Mouse (Mus musculus): ENCODE results near the gene Fnd3c2. TPM values are rescaled to one million over a fixed set of nuclear protein-coding genes. Genes with fewer than 3 reads are reported as not detected.
A peak's percentile ranks its signal among the peaks of the same experiment; 100 is the strongest.
"Not testable (repeated sequence)": the region's sequence is repeated elsewhere in the genome, so short reads cannot be mapped to it uniquely, and the experiment has no call there.

Gene Fnd3c2
- polyA plus RNA-seq (2016; fragmentation: Nextera tagmentation; extraction: Ambion mirVana) = not detected in 2 replicates

GRCm38 (mm10) chrX:106255276-106255675, at the start of gene Fnd3c2:
TSS of gene Fnd3c2 (minus strand) at chrX:106255376.
- Histone ChIP-seq H3K36me3 (no peaks in the 10 kb centered on the region), H3K4me3 (no peak within 1 kb of the TSS), H3K4me1 (no peaks in the 10 kb centered on the region), H3K9me3 (no peaks in the 10 kb centered on the region), H3K27ac (no peak within 1 kb of the TSS), H3K27me3 (ENCODE audit: insufficient read depth, poor library complexity, severe bottlenecking) (no peaks in the 10 kb centered on the region)
- WGBS = 77% methylated on average over 4 of the region's 4 CpGs
- no peak for DNase-seq (ENCODE audit: low spot score)

DNA sequence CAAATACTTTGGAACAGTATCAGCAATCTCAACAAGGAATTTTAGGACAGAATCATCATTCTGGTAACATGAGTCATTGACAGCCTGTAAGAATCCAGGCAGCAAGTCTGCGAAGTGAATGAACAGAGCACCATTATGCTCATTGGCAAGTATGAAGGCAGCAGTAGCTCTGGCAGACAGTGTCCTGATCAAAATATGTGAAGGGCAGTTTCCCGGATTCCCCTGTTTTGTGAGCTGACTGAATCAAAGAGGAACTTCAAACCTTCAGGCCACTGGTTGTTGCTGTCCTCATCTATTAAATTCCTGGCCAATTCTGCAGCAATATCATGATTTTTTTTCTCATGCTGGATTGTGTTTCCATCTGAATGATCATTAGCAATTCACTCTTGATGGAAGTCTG, 29.3 kb upstream of the Fnd3c2 start:
- 52% methylated on average over 2 of the region's 2 CpGs for WGBS
- DNase-seq (ENCODE audit: low spot score) = no peak

DNA sequence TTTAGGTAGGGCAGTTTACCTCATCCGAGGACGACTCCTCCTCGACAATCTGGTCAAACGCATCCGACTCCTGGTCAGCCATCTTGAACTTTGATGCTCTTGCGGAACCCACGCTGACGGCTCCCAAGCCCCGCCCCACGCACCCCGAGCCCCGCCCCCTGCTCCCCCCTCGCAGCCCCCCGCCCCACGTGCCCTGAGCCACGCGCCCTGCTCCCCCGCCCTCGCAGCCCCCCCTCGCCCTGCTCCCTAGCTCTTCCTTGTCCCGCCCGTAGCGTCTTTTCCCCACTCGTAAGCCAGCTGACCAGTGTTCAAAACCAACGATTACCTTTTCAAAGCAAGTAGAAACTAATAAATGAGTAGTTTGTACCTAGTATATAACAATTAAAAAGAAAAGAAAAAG, 34.1 kb downstream of the Fnd3c2 start, which contains the start of gene Taf9b:
Gene Taf9b (minus strand): TSS at position 101 of the 400 bp plus-strand sequence.
- no peaks in the 10 kb centered on the region for H3K36me3 ChIP-seq
- no peak for DNase-seq (ENCODE audit: low spot score)
- H3K27ac ChIP-seq = peak within 1 kb of the TSS; percentile 91; the same call in 1 of the 2 replicates
- H3K4me1 ChIP-seq = no peaks in the 10 kb centered on the region
- no peaks in the 10 kb centered on the region for H3K9me3 ChIP-seq
- WGBS = 85% methylated on average over 25 of the region's 25 CpGs
- no peaks in the 10 kb centered on the region for H3K27me3 ChIP-seq (ENCODE audit: insufficient read depth, poor library complexity, severe bottlenecking)
- H3K4me3 ChIP-seq = peak within 1 kb of the TSS; percentile 66

More for the DNA sequence above, 29.3 kb upstream of the Fnd3c2 start:
- Histone ChIP-seq H3K4me3 (no peak overlapping the region), H3K36me3 (no peaks in the 10 kb centered on the region), H3K27me3 (ENCODE audit: insufficient read depth, poor library complexity, severe bottlenecking) (no peaks in the 10 kb centered on the region), H3K9me3 (no peaks in the 10 kb centered on the region), H3K27ac (no peak overlapping the region), H3K4me1 (no peaks in the 10 kb centered on the region)

- H3K36me3 ChIP-seq = no peaks in the 10 kb centered on the region
- no peaks in the 10 kb centered on the region for H3K27me3 ChIP-seq (ENCODE audit: insufficient read depth, poor library complexity, severe bottlenecking)
- no peaks in the 10 kb centered on the region for H3K9me3 ChIP-seq
- peak overlapping the region; percentile 66 for H3K4me3 ChIP-seq
- H3K4me1 ChIP-seq = no peaks in the 10 kb centered on the region
- peak; percentile 85 for DNase-seq (ENCODE audit: low spot score)
- 20% methylated on average over 60 of the region's 60 CpGs for WGBS
- H3K27ac ChIP-seq = peak overlapping the region; percentile 91
These were observed 35.8 kb downstream of the Fnd3c2 start for GRCm38 (mm10) chrX:106219171-106220032.

- no peak for DNase-seq (ENCODE audit: low spot score)
- no peak overlapping the region for H3K4me3 ChIP-seq
- no peak overlapping the region for H3K27ac ChIP-seq
- H3K36me3 ChIP-seq = 0 out of 2 replicates have a peak, but pooled peaks cover 2% of the 10 kb centered on the region
- H3K9me3 ChIP-seq = no peaks in the 10 kb centered on the region
- H3K4me1 ChIP-seq = no peaks in the 10 kb centered on the region
- no peaks in the 10 kb centered on the region for H3K27me3 ChIP-seq (ENCODE audit: insufficient read depth, poor library complexity, severe bottlenecking)
- WGBS = 86% methylated on average over 2 of the region's 2 CpGs
These were observed 46.1 kb downstream of the Fnd3c2 start for GRCm38 (mm10) chrX:106209100-106209499.

DNA sequence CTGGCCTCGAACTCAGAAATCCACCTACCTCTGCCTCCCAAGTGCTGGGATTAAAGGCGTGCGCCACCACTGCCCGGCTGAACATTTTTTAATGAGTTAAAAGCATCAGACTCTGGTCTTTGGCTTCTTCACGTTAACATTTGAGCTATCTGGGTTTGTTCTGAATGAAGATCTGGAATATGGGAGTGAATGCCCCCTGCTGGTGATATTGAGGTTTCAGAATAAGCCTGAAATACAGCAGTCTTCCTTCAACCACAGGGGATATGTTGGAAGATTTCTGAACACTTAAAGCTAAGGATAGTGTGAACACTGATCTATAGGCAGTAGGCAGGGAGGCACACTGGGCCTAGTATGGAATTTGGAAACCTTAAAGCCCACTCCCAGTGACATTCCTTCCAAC, 56.3 kb downstream of the Fnd3c2 start:
- no peak for DNase-seq (ENCODE audit: low spot score)
- no peaks in the 10 kb centered on the region for H3K9me3 ChIP-seq
- H3K27me3 ChIP-seq (ENCODE audit: insufficient read depth, poor library complexity, severe bottlenecking) = no peaks in the 10 kb centered on the region
- no peak overlapping the region for H3K27ac ChIP-seq
- H3K4me1 ChIP-seq = no peaks in the 10 kb centered on the region
- no peak overlapping the region for H3K4me3 ChIP-seq
- peaks cover 85% of the 10 kb centered on the region for H3K36me3 ChIP-seq
- 84% methylated on average over 5 of the region's 5 CpGs for WGBS

- DNase-seq (ENCODE audit: low spot score) = no peak
These were observed 57.9 kb downstream of the Fnd3c2 start for GRCm38 (mm10) chrX:106197308-106197707.

GRCm38 (mm10) chrX:106194361-106194760, 60.8 kb downstream of the Fnd3c2 start:
- WGBS = 79% methylated on average over 6 of the region's 6 CpGs
- peaks cover 74% of the 10 kb centered on the region for H3K36me3 ChIP-seq
- not testable (repeated sequence) for H3K27me3 ChIP-seq (ENCODE audit: insufficient read depth, poor library complexity, severe bottlenecking); H3K9me3 ChIP-seq; H3K27ac ChIP-seq; H3K4me1 ChIP-seq; H3K4me3 ChIP-seq; DNase-seq (ENCODE audit: low spot score)

More at GRCm38 (mm10) chrX:106197308-106197707, 57.9 kb downstream of the Fnd3c2 start:
- H3K27ac ChIP-seq = no peak overlapping the region
- peaks cover 89% of the 10 kb centered on the region for H3K36me3 ChIP-seq
- no peak overlapping the region for H3K4me3 ChIP-seq
- WGBS = 66% methylated on average over 5 of the region's 5 CpGs
- no peaks in the 10 kb centered on the region for H3K4me1 ChIP-seq
- no peaks in the 10 kb centered on the region for H3K27me3 ChIP-seq (ENCODE audit: insufficient read depth, poor library complexity, severe bottlenecking)
- no peaks in the 10 kb centered on the region for H3K9me3 ChIP-seq

- DNase-seq (ENCODE audit: low spot score) = no peak
- Histone ChIP-seq H3K27me3 (ENCODE audit: insufficient read depth, poor library complexity, severe bottlenecking) (no peaks in the 10 kb centered on the region), H3K27ac (no peak overlapping the region), H3K4me1 (no peaks in the 10 kb centered on the region), H3K36me3 (peaks cover 35% of the 10 kb centered on the region), H3K9me3 (no peaks in the 10 kb centered on the region), H3K4me3 (peak overlapping the region; percentile 65)
- 48% methylated on average over 4 of the region's 4 CpGs for WGBS
These were observed 65.1 kb downstream of the Fnd3c2 start for GRCm38 (mm10) chrX:106190091-106190490.

DNA sequence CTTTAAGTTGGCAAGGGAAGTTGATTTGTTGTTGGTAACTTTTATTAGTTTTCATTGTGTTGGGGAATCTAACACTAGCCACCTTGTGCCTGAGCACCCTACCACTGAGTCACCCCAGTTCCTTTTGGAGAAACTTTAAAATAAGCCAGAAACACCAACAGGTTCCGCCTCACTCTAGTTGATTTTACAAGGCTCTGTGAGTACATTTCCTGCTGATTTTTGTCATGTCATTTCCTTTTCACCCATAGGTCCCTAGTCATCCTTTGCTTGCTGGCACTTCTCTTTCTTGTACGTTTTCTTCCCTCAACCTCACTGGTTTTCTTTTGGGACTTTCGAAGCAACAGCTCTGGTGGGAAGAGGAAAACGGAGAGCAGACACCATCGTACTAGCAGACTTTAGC, 65.8 kb downstream of the Fnd3c2 start:
- Histone ChIP-seq H3K4me1 (no peaks in the 10 kb centered on the region), H3K27me3 (ENCODE audit: insufficient read depth, poor library complexity, severe bottlenecking) (no peaks in the 10 kb centered on the region), H3K27ac (0 out of 2 replicates have a peak overlapping the region, but pooled peaks have one; percentile 91), H3K4me3 (peak overlapping the region; percentile 65), H3K36me3 (peaks cover 28% of the 10 kb centered on the region), H3K9me3 (no peaks in the 10 kb centered on the region)
- no peak for DNase-seq (ENCODE audit: low spot score)
- 43% methylated on average over 5 of the region's 5 CpGs for whole genome bisulfite sequencing

GRCm38 (mm10) chrX:106187737-106188136, 67.4 kb downstream of the Fnd3c2 start:
- Histone ChIP-seq H3K36me3 (peaks cover 13% of the 10 kb centered on the region), H3K4me1 (no peaks in the 10 kb centered on the region), H3K4me3 (peak overlapping the region; percentile 65), H3K9me3 (no peaks in the 10 kb centered on the region), H3K27ac (peak overlapping the region; percentile 91), H3K27me3 (ENCODE audit: insufficient read depth, poor library complexity, severe bottlenecking) (no peaks in the 10 kb centered on the region)
- WGBS = 15% methylated on average over 12 of the region's 12 CpGs
- no peak for DNase-seq (ENCODE audit: low spot score)

DNA sequence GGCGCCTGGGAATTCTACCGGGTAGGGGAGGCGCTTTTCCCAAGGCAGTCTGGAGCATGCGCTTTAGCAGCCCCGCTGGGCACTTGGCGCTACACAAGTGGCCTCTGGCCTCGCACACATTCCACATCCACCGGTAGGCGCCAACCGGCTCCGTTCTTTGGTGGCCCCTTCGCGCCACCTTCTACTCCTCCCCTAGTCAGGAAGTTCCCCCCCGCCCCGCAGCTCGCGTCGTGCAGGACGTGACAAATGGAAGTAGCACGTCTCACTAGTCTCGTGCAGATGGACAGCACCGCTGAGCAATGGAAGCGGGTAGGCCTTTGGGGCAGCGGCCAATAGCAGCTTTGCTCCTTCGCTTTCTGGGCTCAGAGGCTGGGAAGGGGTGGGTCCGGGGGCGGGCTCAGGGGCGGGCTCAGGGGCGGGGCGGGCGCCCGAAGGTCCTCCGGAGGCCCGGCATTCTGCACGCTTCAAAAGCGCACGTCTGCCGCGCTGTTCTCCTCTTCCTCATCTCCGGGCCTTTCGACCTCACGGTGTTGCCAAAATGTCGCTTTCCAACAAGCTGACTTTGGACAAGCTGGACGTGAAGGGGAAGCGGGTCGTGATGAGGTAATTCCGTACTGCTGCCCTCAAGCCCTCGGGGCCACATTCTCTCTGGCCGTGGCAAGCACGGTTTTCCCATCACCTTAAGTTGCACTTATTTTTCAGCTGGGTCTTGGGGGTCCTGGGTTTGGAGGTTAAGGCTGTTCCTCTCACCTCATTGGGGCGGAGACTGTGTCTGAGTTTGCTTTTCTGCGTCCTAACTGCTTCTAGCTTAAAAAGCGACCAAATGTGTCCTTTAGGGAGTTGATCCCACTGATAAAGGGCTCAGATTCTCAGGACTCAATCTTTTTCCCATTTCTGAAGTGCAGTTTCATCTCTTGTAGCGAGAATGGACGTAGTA, 68.2 kb downstream of the Fnd3c2 start, which contains the start of gene Pgk1:
Gene Pgk1 (plus strand): TSS at position 388 of the 937 bp plus-strand sequence.
- H3K9me3 ChIP-seq = no peaks in the 10 kb centered on the region
- no peaks in the 10 kb centered on the region for H3K27me3 ChIP-seq (ENCODE audit: insufficient read depth, poor library complexity, severe bottlenecking)
- peak; percentile 98 for DNase-seq (ENCODE audit: low spot score)
- peaks cover 7% of the 10 kb centered on the region; the same call in 1 of the 2 replicates for H3K36me3 ChIP-seq
- H3K4me3 ChIP-seq = peak within 1 kb of the TSS; percentile 65
- H3K27ac ChIP-seq = peak within 1 kb of the TSS; percentile 91
- no peaks in the 10 kb centered on the region for H3K4me1 ChIP-seq
- WGBS = 11% methylated on average over 55 of the region's 55 CpGs
